Mouse (Mus musculus) telencephalon, adult 2 months (tissue): ENCODE measurements at regions not wholly inside any gene's neighbourhood (a gene's known extent, or its start where the extent isn't known, plus 50 kb on each side); places are given as distances from the start of the nearest gene placed in this dataset.

Source experiments
- DNase-seq: peaks from one replicate; pipeline ENCODE4 v3.0.0-alpha.2; 2011; ENCODE audit warnings: low read depth, low spot score

GRCm38 (mm10) chr5:54741440-54741839 lies 743.1 kb downstream of the Stim2 start:
- DNase-seq, result peak; percentile 60

DNA sequence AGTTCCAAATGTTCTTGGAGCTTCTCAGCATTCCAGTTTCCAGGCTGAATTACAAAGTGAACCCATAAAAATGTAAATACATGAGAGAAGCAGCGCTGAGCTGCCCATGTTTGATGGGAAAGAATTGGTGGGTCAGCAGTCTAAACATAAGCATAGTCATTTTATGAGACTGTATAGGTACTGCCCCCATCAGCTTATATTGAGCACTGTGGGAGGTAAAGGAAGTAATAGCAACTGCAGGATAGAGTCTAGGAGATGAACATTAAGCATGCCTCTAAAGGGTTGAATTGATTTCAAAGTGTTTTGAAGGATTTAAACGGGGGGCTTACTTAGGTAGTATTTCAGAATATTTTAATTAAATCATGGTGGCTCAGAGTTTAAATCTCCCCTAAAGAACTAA lies 748.7 kb downstream of the Stim2 start:
- no peak for DNase-seq

DNA sequence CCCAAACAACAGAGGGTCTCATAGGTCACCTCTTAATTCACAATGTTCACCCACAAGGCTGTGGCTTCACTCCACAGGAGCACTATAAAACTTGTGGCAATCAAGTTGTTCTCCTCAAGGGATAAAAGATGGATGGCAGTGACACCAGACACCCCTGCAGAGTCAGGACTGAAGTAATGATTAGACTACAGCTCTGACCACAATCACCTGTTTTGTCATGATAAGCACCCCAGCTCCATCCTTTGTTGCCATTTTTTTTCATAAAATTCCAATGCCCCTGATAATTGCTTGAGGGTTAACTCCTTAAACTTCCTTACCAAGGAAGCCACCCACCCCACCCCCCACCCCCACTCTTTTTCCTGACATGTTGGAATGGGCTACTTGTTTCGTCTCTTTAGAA lies 755.1 kb downstream of the Stim2 start:
- DNase-seq, result no peak

DNA sequence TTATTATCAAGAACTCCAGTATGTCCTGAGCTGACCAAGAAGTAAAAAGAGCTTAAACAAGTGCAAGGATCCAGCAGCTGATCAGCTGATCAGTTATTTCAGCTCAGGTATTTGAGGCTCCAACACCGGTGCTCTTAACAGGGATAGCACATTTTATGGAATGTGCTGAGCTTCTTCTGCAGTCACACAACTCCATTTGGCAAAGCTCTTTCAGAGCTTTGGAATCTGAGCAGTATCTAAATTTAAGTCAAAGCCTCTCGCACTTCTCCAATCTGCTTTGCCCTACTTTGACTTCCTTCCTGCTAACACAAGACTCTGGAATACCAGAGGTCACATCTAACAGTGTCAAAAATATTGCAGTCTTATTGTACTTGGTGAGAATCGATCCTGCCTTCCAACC lies 761.4 kb downstream of the Stim2 start:
- DNase-seq, result peak; percentile 46

GRCm38 (mm10) chr5:54763019-54763418 lies 764.7 kb downstream of the Stim2 start:
- no peak for DNase-seq

- DNase-seq, result peak; percentile 52
These were observed 798.7 kb downstream of the Stim2 start for GRCm38 (mm10) chr5:54796953-54797450.

- no peak for DNase-seq
These were observed 828.8 kb downstream of the Stim2 start for GRCm38 (mm10) chr5:54827076-54827475.
